Mouse (Mus musculus): Measurements from ENCODE around the gene Zfp472.

Zfp472 gene

DNA sequence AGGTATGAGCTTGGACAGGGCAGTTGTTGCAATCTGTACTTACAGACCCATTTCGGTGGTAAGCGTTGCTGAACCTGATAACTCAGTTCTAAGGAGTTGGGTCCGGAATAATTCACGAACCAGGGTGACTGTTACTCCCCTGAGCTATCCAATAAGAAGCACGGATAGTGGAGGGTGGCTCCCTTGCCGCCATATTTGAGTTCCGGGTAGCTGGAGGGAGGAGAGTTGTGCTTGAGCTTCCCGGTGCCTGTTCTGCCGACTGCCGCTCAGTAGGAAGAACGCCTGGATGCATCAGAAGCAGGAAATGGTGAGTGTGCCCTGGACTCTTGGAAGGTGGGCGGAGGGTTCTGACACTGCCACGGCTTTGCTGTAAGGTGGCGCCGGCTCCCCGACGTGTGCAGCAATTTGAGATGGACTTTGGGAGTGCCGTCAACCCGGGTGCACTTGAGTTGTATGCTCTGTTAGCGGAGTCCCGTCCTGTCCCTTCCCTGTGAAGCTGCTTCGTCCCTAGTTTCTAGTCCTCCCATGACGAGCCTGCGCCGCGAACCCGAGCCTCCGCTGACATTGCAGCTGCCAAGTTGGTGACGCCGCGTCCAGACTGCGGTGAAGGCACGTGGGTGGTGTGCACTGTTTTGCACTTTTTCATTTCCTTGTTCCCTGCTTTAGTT is at the start of gene Zfp472:
Gene Zfp472 (plus strand): TSS at position 192 of the 668 bp plus-strand sequence.
- peak; percentile 96 for DNase-seq (ENCODE audit: low read depth)

GRCm38 (mm10) chr17:32916075-32916474 is 49.5 kb upstream of the Zfp472 start:
- no peak for DNase-seq (ENCODE audit: low read depth)

GRCm38 (mm10) chr17:32917131-32917530 is 48.5 kb upstream of the Zfp472 start, which contains the start of gene Cyp4f14:
Gene Cyp4f14, minus strand, starts transcription at chr17:32917342.
- DNase-seq (ENCODE audit: low read depth) = no peak

GRCm38 (mm10) chr17:32919123-32919522 is 46.5 kb upstream of the Zfp472 start:
- no peak for DNase-seq (ENCODE audit: low read depth)

DNA sequence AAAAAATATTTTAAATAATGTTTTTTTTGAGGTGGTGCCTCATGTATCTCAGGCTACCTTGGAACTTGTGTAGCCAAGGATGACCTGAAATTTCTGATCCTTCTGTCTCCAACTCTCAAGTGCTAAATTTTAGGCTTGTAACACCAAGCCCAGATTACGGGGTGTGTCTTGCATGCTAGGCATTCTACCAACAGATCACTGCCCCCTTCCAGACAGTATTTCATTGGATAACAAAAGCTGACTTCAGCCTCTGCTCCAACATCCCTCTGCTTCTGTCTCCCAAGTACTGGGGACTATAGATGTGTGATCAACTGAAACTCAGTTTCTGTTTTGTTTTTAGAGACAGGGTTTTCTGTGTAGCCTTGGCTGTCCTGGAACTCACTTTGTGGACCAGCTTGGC is 41.9 kb upstream of the Zfp472 start:
- DNase-seq (ENCODE audit: low read depth) = no peak

DNA sequence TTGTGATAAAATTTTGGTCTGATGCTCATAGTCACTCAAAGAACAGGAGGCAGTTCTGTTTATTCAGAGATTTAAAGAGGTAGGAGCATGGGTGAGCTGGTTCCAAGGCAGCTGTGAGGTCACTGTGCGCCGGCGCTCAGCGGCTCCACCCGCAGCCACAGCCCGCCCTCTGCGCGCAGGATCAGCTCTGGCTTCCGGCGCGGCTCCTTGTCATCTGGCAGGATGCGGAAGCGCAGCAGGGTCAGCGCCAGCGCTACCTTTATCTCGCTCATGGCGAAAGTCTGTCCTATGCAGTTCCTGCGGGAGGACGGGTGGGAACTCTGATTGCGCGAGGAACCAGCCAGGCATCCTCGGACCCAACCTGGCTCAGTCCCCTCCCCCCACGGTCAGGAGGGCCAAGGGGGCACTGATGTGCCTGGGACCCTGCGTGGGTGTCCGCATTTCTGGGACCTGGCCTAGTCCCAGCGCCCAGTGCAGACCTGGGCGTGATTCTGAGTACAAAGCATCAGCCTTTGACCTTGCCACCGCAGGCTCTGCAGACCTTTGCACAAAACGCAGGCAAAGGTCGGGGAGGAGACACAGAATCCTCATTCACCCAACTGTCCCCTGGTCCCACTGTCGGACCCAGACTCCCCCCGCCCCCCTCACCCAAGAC is 40.8 kb upstream of the Zfp472 start:
- peak; percentile 86 for DNase-seq (ENCODE audit: low read depth)

DNA sequence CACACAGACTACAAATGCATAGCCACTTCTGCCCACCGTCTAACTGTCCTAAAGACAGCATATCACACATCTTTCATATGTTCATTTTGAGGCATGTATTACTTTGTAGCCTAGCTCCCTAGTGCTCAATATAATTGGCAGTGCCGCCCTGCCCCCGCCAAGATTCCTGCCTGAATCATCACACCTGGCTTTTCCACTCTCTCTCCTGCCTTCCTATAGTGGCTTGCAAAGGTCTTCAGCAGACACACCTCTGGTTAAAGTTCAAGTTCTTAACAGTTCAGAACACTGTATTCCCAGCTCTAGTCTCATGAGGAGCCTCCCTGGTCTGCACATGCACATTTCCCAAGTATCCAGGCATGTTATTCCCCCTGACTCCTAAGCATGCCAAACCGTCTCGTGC is 37.8 kb upstream of the Zfp472 start:
- no peak for DNase-seq (ENCODE audit: low read depth)

- no peak for DNase-seq (ENCODE audit: low read depth)
These were observed 25.8 kb upstream of the Zfp472 start for GRCm38 (mm10) chr17:32939831-32940230.

DNA sequence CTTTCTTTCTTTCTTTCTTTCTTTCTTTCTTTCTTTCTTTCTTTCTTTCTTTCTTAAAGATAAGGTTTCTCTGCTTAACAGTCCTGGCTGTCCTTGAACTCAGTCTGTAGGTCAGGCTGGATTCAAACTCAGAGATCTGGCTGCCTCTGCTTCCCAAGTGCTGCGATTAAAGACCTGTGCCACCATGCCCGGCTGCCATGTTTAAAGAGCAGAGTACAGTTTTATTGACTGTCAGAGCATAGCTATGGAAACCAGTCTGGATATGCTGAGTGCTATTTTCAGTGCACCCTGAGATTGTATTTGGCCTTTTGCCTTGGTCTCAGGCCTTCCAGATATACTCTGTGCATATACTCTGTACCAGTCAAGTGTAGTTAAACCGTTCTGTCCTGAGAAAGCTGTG is 22.0 kb upstream of the Zfp472 start:
- no peak for DNase-seq (ENCODE audit: low read depth)

DNA sequence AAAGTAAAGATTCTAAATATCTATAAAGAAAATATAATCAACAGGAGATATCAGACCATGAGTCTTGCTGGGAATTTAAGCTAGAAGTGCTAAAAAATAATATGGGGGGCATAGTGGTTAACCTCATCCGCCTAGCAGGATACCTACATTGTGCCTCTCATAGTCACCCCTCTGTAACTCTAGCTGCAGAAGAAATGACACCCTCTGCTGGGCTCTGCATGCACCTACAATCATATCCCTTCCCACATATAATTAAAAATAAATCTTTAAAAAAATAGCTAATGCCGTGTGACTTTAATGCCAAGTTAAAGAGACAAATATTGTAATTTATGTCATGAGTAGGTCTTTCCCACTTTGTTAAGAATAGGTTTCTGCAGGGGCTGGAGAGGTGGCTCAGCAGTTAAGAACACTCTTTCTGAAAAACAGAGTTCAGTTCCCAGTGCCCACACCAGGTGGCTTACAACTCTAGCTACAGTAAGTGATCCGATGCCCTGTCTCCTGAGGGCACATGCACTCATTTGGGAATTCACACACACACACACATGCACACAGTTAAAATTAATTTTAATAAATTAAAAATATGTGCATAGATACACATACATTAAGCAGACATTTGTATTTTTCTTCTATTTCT is 21.1 kb upstream of the Zfp472 start:
- peak; percentile 51 for DNase-seq (ENCODE audit: low read depth)

DNA sequence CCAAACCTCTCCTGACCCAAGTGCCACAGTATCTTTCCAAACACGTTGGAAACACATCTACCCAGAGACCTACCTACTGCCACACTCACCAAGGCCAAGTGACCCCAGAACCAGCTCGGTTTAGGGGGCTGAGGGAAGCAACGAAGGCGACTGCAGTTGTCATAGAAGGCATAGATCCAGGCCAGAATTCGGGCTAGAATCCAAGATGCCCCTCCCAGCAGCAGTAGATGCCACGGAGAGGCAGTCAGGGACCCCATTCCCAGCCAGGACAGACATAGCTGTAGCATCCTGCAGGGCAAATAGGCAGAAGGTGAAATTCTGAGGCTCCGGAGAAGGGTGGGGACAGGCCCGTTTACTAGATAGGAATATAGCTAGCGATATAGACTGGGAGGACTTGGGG is 18.9 kb upstream of the Zfp472 start:
- DNase-seq (ENCODE audit: low read depth) = no peak

DNA sequence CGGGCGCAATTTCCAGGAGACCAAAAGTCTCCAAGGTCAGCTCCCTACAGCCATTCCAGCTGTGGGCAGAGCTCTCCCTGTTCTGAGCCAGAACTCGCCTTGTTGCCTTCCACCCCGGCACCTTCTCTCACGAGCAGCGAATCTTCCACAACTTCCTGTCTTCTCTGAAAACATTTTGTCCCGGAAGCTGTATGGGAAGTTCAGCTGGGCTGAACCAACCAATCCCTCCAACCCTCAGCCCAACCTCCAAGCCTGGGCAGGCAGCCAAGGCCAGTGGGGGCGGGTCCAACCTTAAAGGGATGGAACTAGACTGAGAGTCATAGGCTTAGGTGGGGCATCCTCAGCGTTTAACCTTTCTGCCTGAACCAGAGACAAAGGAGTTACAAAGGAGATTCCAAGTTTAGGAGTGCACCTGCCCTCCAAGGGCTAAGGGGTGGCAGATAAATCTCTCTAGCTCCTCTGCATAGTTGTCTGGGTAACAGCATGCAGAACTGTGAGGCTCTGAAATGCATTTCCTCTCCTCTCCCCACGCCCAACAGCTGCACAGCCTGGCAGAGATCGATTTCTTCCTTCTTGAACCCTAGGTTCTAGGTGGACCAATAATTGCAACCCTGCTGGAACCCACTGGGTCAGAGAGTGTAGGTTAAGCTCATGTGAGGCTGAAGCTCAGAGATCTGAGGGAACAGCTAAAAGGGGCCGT is 18.2 kb upstream of the Zfp472 start, which contains the start of gene Cyp4f13:
Gene Cyp4f13 (minus strand): TSS at position 188 of the 700 bp plus-strand sequence.
- DNase-seq (ENCODE audit: low read depth) = peak; percentile 97

- DNase-seq (ENCODE audit: low read depth) = no peak
These were observed 15.5 kb upstream of the Zfp472 start for GRCm38 (mm10) chr17:32950136-32950535.

- peak; percentile 16 for DNase-seq (ENCODE audit: low read depth)
These were observed 14.6 kb upstream of the Zfp472 start for GRCm38 (mm10) chr17:32951006-32951405.

DNA sequence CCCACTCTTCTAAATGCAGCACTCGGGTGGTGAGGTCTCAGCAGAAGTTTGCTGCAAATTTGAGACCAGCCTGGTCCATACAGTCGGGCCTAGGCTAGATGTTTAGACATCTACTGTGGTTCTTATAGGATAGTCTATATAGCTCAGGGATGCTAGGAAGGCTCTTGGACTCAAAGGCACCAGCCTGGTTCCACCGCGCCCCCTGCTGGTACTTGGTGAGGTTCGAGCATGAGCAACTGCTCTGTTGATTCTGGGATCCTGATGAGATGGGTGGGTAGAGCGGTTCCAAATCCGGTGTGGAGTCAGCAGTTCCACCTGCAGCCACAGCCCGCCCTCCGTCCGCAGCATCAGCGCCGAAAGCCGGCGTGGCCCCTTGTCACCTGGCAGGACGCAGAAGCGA is 14.2 kb upstream of the Zfp472 start:
- peak; percentile 89 for DNase-seq (ENCODE audit: low read depth)

DNA sequence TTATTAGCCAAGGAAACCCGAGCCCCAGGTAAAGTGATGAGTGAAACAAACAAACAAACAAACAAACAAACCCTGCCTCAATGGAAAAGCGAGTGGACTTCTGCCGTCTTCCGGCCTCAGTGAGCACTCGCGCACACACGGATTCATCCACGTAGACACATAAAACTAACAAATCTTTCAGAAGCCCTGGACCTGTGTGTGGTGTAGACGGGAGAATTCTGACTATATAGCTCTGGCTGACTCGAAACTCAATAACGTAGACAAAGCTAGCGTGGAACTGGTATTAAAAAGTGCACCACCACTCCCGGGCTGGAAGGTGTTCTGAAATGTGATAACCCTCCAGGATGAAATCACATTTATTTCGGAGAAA is 376 bp upstream of the Zfp472 start:
- DNase-seq (ENCODE audit: low read depth) = no peak

- DNase-seq (ENCODE audit: low read depth) = no peak
These were observed 15.7 kb downstream of the Zfp472 start for GRCm38 (mm10) chr17:32981361-32981760.

- DNase-seq (ENCODE audit: low read depth) = no peak
These were observed 20.7 kb downstream of the Zfp472 start for GRCm38 (mm10) chr17:32986301-32986700.

GRCm38 (mm10) chr17:32991965-32992698 is 26.5 kb downstream of the Zfp472 start:
- DNase-seq (ENCODE audit: low read depth) = peak; percentile 63

DNA sequence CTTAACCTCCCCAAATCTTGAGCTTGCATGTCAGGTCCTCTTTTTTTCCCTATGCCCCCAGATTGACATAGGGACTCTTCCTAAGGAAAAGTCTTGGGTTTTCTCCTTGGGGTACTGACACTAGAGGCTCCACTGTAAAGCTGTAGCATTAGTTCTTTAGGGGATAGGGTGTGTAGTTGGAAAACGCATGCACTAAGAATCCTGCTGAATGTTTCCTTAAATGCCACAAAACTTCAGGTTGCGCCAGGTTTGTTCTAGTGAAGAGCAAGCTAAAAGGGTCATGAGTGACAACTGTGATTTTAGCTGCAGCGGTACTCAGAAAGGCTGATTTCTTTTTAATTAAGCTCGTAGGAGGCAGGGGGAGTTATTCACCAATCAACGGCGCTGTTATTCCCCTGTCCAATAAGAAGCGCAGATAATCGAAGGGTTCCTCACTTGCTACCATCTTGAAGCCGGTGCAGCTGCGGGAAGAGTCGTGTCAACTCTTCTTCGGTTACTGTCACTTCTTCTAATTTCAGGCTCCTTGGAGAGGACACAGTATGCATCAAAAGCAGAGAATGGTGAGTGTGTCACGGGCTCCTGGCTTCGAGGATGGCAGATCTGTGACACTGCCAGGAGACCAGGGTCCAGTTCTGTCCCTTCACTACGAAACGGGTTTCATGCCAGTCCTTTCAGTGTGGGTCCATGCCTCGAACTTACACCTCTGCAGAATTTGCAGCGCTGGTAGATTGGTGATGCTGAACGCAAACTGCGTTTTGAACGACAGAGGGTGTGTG is 27.3 kb downstream of the Zfp472 start, which contains the start of gene Zfp952:
Gene Zfp952 (plus strand): TSS at position 431 of the 776 bp plus-strand sequence.
- peak; percentile 95 for DNase-seq (ENCODE audit: low read depth)

GRCm38 (mm10) chr17:32998492-32998891 is 32.9 kb downstream of the Zfp472 start:
- DNase-seq (ENCODE audit: low read depth) = no peak
